Mouse (Mus musculus): Measurements from ENCODE around the gene Ephb2.

GRCm38 (mm10) chr4:136860022-136860421, 24.2 kb upstream of the Ephb2 start:
- TF ChIP-seq CTCF (IDR thresholded peaks at IDR 0.05; ENCODE audit: low read depth): peak; percentile 44
- TF ChIP-seq EP300 (optimal IDR thresholded peaks at IDR 0.05): no peak
